8 mouse cellular contexts compared by ENCODE assay signal in genomic region chr7:66080231-66080613, GRCm38 (mm10). TPM values are rescaled to one million over a fixed set of nuclear protein-coding genes. Genes with fewer than 3 reads are reported as not detected.
A peak's percentile ranks its signal among the peaks of the same experiment; 100 is the strongest.
DNase-seq lines count a peak whose midpoint lies in the region; ATAC-seq and TF ChIP-seq lines count a peak whose summit lies in the region.

No protein-coding gene starts in this region.

- H3K4me3 ChIP-seq in layer of hippocampus, adult 2 months, result peak overlapping the region; percentile 86
- H3K4me3 ChIP-seq in bone marrow macrophage, adult 2 months (ENCODE audit: insufficient read depth, low read length), result peak overlapping the region; percentile 81
- peak overlapping the region; percentile 77 for H3K4me3 ChIP-seq in hindbrain, embryonic 11.5 days (ENCODE audit: low read depth, low read length)
- H3K4me3 ChIP-seq in midbrain, embryonic 11.5 days (ENCODE audit: low read depth, low read length), result peak overlapping the region; percentile 62

- H3K36me3 ChIP-seq in hindbrain, embryonic 11.5 days (ENCODE audit: control insufficient read depth, insufficient read depth, low read length), result 0 out of 2 replicates have a peak, but pooled peaks cover 5% of the 10 kb centered on the region
- H3K36me3 ChIP-seq in midbrain, embryonic 11.5 days (ENCODE audit: control insufficient read depth, insufficient read depth, low read length), result peaks cover 11% of the 10 kb centered on the region; the same call in 1 of the 2 replicates

- H3K4me2 ChIP-seq in hindbrain, embryonic 11.5 days (replicated peaks; ENCODE audit: low read depth, low read length), result peak overlapping the region; percentile 68
- peak overlapping the region; percentile 91 for H3K4me2 ChIP-seq in midbrain, embryonic 11.5 days

- ATAC-seq in hindbrain, embryonic 11.5 days (ENCODE audit: low FRiP score), result no peak
- no peak for ATAC-seq in midbrain, embryonic 11.5 days (ENCODE audit: low FRiP score)

- peak overlapping the region; percentile 72 for H3K9ac ChIP-seq in hindbrain, embryonic 11.5 days (ENCODE audit: low read depth, low read length)
- peak overlapping the region; percentile 69 for H3K9ac ChIP-seq in midbrain, embryonic 11.5 days (ENCODE audit: low read length)

- peak overlapping the region; percentile 93; the same call in 1 of the 2 replicates for H3K27ac ChIP-seq in layer of hippocampus, adult 2 months
- peak overlapping the region; percentile 69; the same call in 1 of the 2 replicates for H3K27ac ChIP-seq in bone marrow macrophage, adult 2 months (ENCODE audit: insufficient read depth, low read depth, low read length)
- no peak overlapping the region for H3K27ac ChIP-seq in hindbrain, embryonic 11.5 days (ENCODE audit: low read depth, low read length)
- H3K27ac ChIP-seq in midbrain, embryonic 11.5 days (ENCODE audit: low read depth, low read length), result no peak overlapping the region

- DNase-seq in layer of hippocampus, adult 2 months (ENCODE audit: low spot score in 2 of 2), result no peak
- DNase-seq in layer of hippocampus, adult 11-12 months (ENCODE audit: low spot score), result no peak
- DNase-seq in hindbrain, embryonic 11.5 days (ENCODE audit: low spot score), result peak; percentile 11
- peak; percentile 84 for DNase-seq in midbrain, embryonic 11.5 days (ENCODE audit: low spot score, missing footprints)
- no peak for DNase-seq in urinary bladder, postnatal 4 days (ENCODE audit: low spot score in 2 of 2)
- no peak for DNase-seq in urinary bladder, adult 18-20 months (ENCODE audit: low spot score in 2 of 2)
- no peak for DNase-seq in spleen, postnatal 4 days (ENCODE audit: low spot score in 2 of 2)

- no peak for TF ChIP-seq POLR2A in bone marrow macrophage, adult 2 months (IDR thresholded peaks at IDR 0.05; ENCODE audit: borderline replicate concordance, low read depth, low read length)

- TF ChIP-seq CTCF in layer of hippocampus, adult 2 months (conservative IDR thresholded peaks at IDR 0.05), result peak; percentile 60
- no peak for TF ChIP-seq CTCF in bone marrow macrophage, adult 2 months (IDR thresholded peaks at IDR 0.05; ENCODE audit: low read depth, low read length)

- no peaks in the 10 kb centered on the region for H3K9me3 ChIP-seq in hindbrain, embryonic 11.5 days (ENCODE audit: control insufficient read depth, low read length)
- no peaks in the 10 kb centered on the region for H3K9me3 ChIP-seq in midbrain, embryonic 11.5 days (ENCODE audit: control insufficient read depth, low read length)

- H3K4me1 ChIP-seq in bone marrow macrophage, adult 2 months (ENCODE audit: control insufficient read depth, insufficient read depth, low read length), result peaks cover 23% of the 10 kb centered on the region
- H3K4me1 ChIP-seq in hindbrain, embryonic 11.5 days (replicated peaks; ENCODE audit: control insufficient read depth, insufficient read depth, low read length), result no peaks in the 10 kb centered on the region; the same call in 1 of the 2 replicates
- peaks cover 11% of the 10 kb centered on the region for H3K4me1 ChIP-seq in midbrain, embryonic 11.5 days (ENCODE audit: control insufficient read depth, insufficient read depth, low read length)

- WGBS in hindbrain, embryonic 11.5 days, result 34% methylated on average over 5 of the region's 5 CpGs
- 46% methylated on average over 5 of the region's 5 CpGs for WGBS in midbrain, embryonic 11.5 days

- H3K27me3 ChIP-seq in hindbrain, embryonic 11.5 days (ENCODE audit: control insufficient read depth, insufficient read depth, low read length), result no peaks in the 10 kb centered on the region
- H3K27me3 ChIP-seq in midbrain, embryonic 11.5 days (ENCODE audit: control insufficient read depth, insufficient read depth, low read length), result no peaks in the 10 kb centered on the region

RNA-seq across cellular contexts. Expression of gene Selenos, which starts 0.8 kb away (rescaled TPM):
- 10 to 100 TPM; 50.6 to 57.3 TPM for total RNA-seq in layer of hippocampus, adult 2 months (2021)
- 75.3 and 89.0 TPM in 2 replicates for polyA plus RNA-seq in bone marrow macrophage, adult 2 months (2012; ENCODE audit: insufficient read depth, insufficient read length, missing spikeins)
- 88.2 and 90.4 TPM in 2 replicates for polyA plus RNA-seq in hindbrain, embryonic 11.5 days (2014; fragmentation: Nextera tagmentation; extraction: Ambion mirVana)
- 85.7 and 85.9 TPM in 2 replicates for polyA plus RNA-seq in midbrain, embryonic 11.5 days (2014; fragmentation: Nextera tagmentation; extraction: Ambion mirVana)

RNA-seq across cellular contexts. Expression of gene Snrpa1, which starts 21.4 kb away (rescaled TPM):
- total RNA-seq in layer of hippocampus, adult 2 months (2021), result 10 to 100 TPM; 33.0 to 33.8 TPM
- polyA plus RNA-seq in bone marrow macrophage, adult 2 months (2012; ENCODE audit: insufficient read depth, insufficient read length, missing spikeins), result 29.6 and 33.5 TPM in 2 replicates
- 230 and 234 TPM in 2 replicates for polyA plus RNA-seq in hindbrain, embryonic 11.5 days (2014; fragmentation: Nextera tagmentation; extraction: Ambion mirVana)
- 230 and 247 TPM in 2 replicates for polyA plus RNA-seq in midbrain, embryonic 11.5 days (2014; fragmentation: Nextera tagmentation; extraction: Ambion mirVana)

RNA-seq across cellular contexts. Expression of gene Chsy1, which starts 29.1 kb away (rescaled TPM):
- 10 to 100 TPM; 14.2 to 14.6 TPM for total RNA-seq in layer of hippocampus, adult 2 months (2021)
- 10.8 and 11.8 TPM in 2 replicates for polyA plus RNA-seq in bone marrow macrophage, adult 2 months (2012; ENCODE audit: insufficient read depth, insufficient read length, missing spikeins)
- polyA plus RNA-seq in hindbrain, embryonic 11.5 days (2014; fragmentation: Nextera tagmentation; extraction: Ambion mirVana), result 20.4 and 30.4 TPM in 2 replicates
- 18.4 and 20.4 TPM in 2 replicates for polyA plus RNA-seq in midbrain, embryonic 11.5 days (2014; fragmentation: Nextera tagmentation; extraction: Ambion mirVana)

RNA-seq across cellular contexts. Expression of gene Gm45213, which starts 36.8 kb away (rescaled TPM):
- total RNA-seq in layer of hippocampus, adult 2 months (2021), result not detected
- polyA plus RNA-seq in bone marrow macrophage, adult 2 months (2012; ENCODE audit: insufficient read depth, insufficient read length, missing spikeins), result not detected in 2 replicates
- not detected in 2 replicates for polyA plus RNA-seq in hindbrain, embryonic 11.5 days (2014; fragmentation: Nextera tagmentation; extraction: Ambion mirVana)
- not detected in 2 replicates for polyA plus RNA-seq in midbrain, embryonic 11.5 days (2014; fragmentation: Nextera tagmentation; extraction: Ambion mirVana)

Comparison
In these comparisons a context has a peak if more than half of its experiments do, and no peak if none do; other contexts are left out.
1. DNase-seq: peak in hindbrain, embryonic 11.5 days (single experiment) and midbrain, embryonic 11.5 days (single experiment); none in layer of hippocampus, adult 2 months (0 of 2), layer of hippocampus, adult 11-12 months (single experiment), urinary bladder, postnatal 4 days (0 of 2), urinary bladder, adult 18-20 months (0 of 2) and spleen, postnatal 4 days (0 of 2).
2. H3K27ac ChIP-seq: peak in layer of hippocampus, adult 2 months (single experiment) and bone marrow macrophage, adult 2 months (single experiment); none in hindbrain, embryonic 11.5 days (single experiment) and midbrain, embryonic 11.5 days (single experiment).
3. Peak in every context shown above with its lines, with median percentiles within 50 percentile points of each other: H3K4me3 ChIP-seq.